Mouse (Mus musculus): Measurements from ENCODE around the gene Tsc22d2.

The Tsc22d2 gene

DNA sequence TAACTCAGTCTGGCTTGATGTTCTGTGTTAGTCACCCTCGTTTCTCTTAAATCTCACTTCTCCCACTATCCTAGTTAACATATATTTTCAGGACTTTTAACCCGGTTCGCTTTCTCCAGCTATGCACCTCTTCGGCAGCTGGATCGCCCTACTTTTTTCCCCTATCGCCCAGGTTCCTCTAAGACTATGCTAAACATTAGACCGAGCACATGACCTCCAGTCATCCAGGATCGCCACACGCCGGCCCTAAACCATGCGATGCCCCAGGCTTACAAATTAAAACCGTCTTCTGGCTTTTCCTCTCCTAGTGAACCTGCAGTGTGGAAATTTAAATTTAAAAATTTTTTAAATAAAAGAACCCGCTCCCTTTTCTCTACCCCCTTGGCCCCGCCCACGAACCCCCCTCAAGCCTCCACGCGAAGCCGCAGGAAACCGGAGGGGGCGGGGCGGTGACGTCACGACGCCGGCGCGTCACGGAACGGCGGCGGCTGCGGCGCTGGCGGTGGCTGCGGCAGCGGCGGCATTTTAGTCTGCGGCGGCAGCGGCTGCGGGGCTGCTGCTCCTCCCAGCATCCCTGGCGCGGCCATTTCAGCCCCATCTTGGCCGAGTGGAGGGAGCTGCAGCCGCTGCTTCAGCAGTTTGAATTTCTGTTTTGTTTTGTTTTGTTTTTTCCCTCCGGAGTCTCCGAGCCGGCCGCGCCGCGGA is at the start of gene Tsc22d2:
TSS of gene Tsc22d2 (plus strand) at position 482 of the 705 bp plus-strand sequence.
- DNase-seq (ENCODE audit: low spot score) = peak; percentile 90

- DNase-seq (ENCODE audit: low spot score) = no peak
Observed at GRCm38 (mm10) chr3:58366756-58367155, 47.8 kb upstream of the Tsc22d2 start.

- DNase-seq (ENCODE audit: low spot score) = no peak
Observed at GRCm38 (mm10) chr3:58370811-58371210, 43.7 kb upstream of the Tsc22d2 start.

- peak; percentile 28 for DNase-seq (ENCODE audit: low spot score)
Observed at GRCm38 (mm10) chr3:58372066-58372904, 42.2 kb upstream of the Tsc22d2 start.

GRCm38 (mm10) chr3:58372905-58373208 is 41.7 kb upstream of the Tsc22d2 start:
- no peak for DNase-seq (ENCODE audit: low spot score)

DNA sequence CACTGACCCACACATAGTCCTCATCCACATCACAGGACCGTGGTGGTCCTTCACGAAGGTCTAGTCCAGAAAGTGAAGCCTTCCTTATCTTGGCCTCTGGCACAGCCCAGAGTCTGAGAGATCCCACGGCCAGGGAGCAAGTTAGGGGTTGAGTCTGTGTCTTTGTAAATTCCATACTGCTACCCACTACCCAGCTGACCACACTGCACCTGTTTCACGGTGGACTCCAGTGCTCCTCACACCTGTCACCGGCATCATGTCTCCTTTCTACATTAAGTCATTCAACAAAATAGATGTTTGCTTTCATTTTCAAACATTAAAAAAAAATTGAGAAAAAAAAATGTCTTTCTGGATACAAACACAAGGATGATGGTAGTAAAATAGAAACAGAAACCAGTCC is 40.2 kb upstream of the Tsc22d2 start:
- no peak for DNase-seq (ENCODE audit: low spot score)

DNA sequence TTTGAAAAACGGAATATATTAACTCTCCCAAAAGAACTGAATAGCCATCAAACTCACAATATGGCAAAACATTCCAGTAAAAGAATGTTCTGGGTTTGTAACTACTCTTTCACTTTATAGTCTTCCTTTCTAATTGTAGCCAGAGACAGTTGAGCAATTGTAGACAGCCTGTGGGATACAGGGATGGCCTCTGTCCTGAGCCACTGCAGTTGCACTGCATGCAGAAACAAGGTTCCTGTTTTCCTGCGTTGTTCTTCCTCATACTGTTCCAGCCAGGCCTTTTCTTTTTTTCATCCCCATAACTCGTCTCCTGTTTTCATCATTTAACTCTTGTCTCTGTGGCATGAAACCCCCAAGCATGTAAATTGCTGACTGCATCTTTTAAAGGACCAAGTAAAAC is 37.8 kb upstream of the Tsc22d2 start:
- DNase-seq (ENCODE audit: low spot score) = no peak

- no peak for DNase-seq (ENCODE audit: low spot score)
Observed at GRCm38 (mm10) chr3:58377589-58378134, 36.9 kb upstream of the Tsc22d2 start.

- no peak for DNase-seq (ENCODE audit: low spot score)
Observed at GRCm38 (mm10) chr3:58382676-58383075, 31.8 kb upstream of the Tsc22d2 start.

DNA sequence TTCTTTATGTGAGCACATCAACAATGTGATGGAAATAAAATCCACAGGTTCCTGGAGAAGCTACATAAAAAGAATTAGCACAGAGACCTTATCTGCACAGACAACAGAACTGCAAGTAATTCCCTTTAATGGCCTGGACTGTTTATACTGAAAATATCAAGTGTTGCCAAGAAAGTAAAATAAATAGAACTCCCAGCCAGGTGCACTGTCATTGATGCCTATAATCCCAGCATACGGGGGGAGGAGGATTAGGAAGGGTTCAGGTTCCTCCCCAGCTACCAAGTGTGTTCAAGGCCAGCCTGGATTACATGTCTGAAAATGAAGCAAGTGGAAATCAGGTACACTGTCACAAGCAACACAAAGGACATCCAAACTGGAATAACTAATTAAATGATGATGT is 29.5 kb upstream of the Tsc22d2 start:
- DNase-seq (ENCODE audit: low spot score) = no peak

DNA sequence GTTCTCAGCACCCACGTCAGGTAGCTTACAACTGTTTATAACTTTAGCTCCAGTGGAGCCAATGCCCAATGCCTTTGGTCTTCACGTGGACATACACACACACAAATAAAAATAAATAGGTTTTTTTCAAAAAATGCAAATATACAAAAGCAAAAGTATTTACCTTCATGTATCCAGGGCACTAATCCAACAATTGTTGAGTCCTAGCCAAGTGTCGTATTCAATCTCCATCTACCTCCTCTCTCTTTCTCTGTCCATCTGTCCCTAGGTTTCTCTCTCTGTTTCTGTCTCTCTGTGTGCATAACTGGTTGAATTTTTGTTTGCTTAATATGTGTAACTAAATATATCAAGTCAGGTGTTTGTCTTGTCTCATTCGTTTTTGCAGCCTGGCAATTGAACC is 25.8 kb upstream of the Tsc22d2 start:
- DNase-seq (ENCODE audit: low spot score) = no peak

GRCm38 (mm10) chr3:58398541-58398940 is 16.0 kb upstream of the Tsc22d2 start:
- no peak for DNase-seq (ENCODE audit: low spot score)

DNA sequence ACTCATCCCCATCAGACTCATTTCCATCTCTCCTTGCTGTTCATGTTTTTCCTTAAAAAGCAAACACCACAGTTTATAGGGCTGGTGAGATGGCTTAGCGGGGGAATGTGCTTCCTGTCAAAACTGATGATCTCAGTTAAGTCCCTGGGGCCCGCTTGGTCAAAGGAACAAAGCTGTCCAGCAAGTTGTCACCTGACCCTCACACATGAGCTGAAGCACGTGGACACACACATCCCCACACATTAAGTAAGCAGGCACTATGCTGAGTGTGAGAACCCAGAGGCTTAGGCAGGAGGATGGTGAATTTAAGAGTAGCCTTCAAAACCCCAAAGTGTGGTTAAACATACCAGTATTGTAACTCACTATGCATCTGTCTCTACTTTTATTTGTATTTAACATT is 14.6 kb upstream of the Tsc22d2 start:
- DNase-seq (ENCODE audit: low spot score) = no peak

- DNase-seq (ENCODE audit: low spot score) = no peak
Observed at GRCm38 (mm10) chr3:58411669-58412068, 2.8 kb upstream of the Tsc22d2 start.

GRCm38 (mm10) chr3:58413671-58414070 is 844 bp upstream of the Tsc22d2 start:
- no peak for DNase-seq (ENCODE audit: low spot score)

DNA sequence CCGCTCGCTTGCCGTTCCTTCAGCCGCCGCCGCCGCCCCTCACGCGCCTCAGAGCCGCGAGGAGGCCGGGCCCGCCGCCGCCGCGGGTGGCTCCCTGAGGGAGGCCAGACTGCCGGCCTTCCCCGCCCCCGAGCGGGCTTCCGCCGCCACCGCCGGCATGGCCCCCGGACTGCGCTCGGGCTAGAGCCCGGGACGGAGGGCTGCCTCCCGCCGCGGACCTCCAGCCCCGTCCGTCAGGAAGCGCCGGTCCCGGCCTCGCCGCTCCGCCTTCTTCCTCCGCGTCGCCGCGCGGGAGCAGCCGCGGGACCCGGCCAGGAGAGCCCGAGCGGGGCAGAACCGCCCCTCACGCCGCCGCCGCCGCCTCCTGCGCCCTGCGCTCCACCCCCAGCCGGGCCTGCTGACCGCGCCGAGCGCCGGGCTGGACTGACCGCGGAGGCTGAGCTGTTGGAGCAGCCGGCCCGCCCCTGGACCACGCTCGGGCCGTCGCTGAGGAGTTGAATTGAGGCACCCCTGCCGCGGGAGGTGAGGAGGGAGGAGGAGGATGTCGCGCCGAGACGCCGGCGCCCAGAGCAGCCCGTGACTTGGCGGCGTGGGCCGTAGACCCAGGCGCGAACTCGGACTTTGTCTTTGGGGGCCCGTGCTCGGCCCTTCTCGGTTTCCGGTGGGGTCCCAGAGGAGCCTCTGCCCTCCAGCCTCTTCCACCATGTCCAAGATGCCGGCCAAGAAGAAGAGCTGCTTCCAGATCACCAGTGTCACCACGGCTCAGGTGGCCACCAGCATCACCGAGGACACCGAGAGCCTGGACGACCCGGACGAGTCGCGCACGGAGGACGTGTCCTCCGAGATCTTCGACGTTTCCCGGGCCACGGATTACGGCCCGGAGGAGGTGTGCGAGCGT is 720 bp downstream of the Tsc22d2 start:
- DNase-seq (ENCODE audit: low spot score) = peak; percentile 37

- DNase-seq (ENCODE audit: low spot score) = peak; percentile 60
Observed at GRCm38 (mm10) chr3:58415884-58416725, 1.6 kb downstream of the Tsc22d2 start.

- no peak for DNase-seq (ENCODE audit: low spot score)
Observed at GRCm38 (mm10) chr3:58416726-58417437, 2.4 kb downstream of the Tsc22d2 start.

- DNase-seq (ENCODE audit: low spot score) = no peak
Observed at GRCm38 (mm10) chr3:58418724-58419705, 4.5 kb downstream of the Tsc22d2 start.

Measured in left cerebral cortex, adult 11 months (tissue).